Mouse (Mus musculus) spleen, adult 2 months (tissue): ENCODE measurements around the gene Sema4d. TPM values are rescaled to one million over a fixed set of nuclear protein-coding genes. Genes with fewer than 3 reads are reported as not detected.

Experiments
- DNase-seq, 2 experiments: peaks; one replicate each; pipeline versions ENCODE4 v3.0.0 to v3.0.0-alpha.2; 2012 to 2021; ENCODE audit warnings: low spot score in 2 of 2, low read depth in 1 of 2
- H3K27ac ChIP-seq: fragments of 200-500 bp; 2 replicates; pipeline ENCODE4 v1.5.1; 2012; ENCODE audit warnings: low read length, inconsistent platforms; ENCODE audit not compliant: insufficient read depth
- H3K27me3 ChIP-seq: fragments of 200-500 bp; 2 replicates; pipeline ENCODE4 v1.6.1; 2012; ENCODE audit warnings: mild to moderate bottlenecking, moderate library complexity, low read length, inconsistent platforms; ENCODE audit not compliant: control insufficient read depth, insufficient read depth
- H3K36me3 ChIP-seq: fragments of 200-500 bp; 2 replicates; pipeline ENCODE4 v1.6.1; 2012; ENCODE audit warnings: mild to moderate bottlenecking, low read length, inconsistent platforms; ENCODE audit not compliant: control insufficient read depth, insufficient read depth
- H3K4me1 ChIP-seq: fragments of 200-500 bp; 2 replicates; pipeline ENCODE4 v1.6.1; 2011; ENCODE audit warnings: inconsistent platforms; ENCODE audit not compliant: control insufficient read depth, insufficient read depth, insufficient read length
- H3K4me3 ChIP-seq: fragments of 200-500 bp; 2 replicates; pipeline ENCODE4 v1.5.1; 2011; ENCODE audit warnings: mild to moderate bottlenecking, inconsistent platforms; ENCODE audit not compliant: insufficient read depth, insufficient read length; ENCODE audit errors: extremely low read depth
- CTCF ChIP-seq: fragments of 200-500 bp; IDR thresholded peaks from 2 replicates; pipeline ENCODE4 v1.5.1; 2011; ENCODE audit warnings: mild to moderate bottlenecking, inconsistent platforms; ENCODE audit not compliant: insufficient read depth, insufficient read length, insufficient replicate concordance; ENCODE audit errors: extremely low read depth
- POLR2A ChIP-seq: fragments of 200-500 bp; IDR thresholded peaks from 2 replicates; pipeline ENCODE4 v1.6.1; 2011; ENCODE audit warnings: low read depth, low read length, inconsistent platforms
- WGBS: fragments of 180-500 bp; shearing (Covaris S2); methylation state at CpG from one replicate; pipeline ENCODE4 v1.1.7; 2018; 5-methylcytosine and 5-hydroxymethylcytosine counted together
- polyA plus RNA-seq: library from polyadenylated mRNA; depleted of rRNA; stranded (reverse); fragments of >200 nt; gene quantifications from 2 replicates; pipeline ENCODE4 v1.2.3, GENCODE M21; 2012

Gene Sema4d
- polyA plus RNA-seq, 1 experiment, result 77.0 TPM

GRCm38 (mm10) chr13:51778351-51778982 lies 15.1 kb downstream of the Sema4d start:
- DNase-seq, result no peak
- no peak overlapping the region for H3K4me3 ChIP-seq
- WGBS, result 78% methylated on average over 11 of the region's 11 CpGs
- no peak for TF ChIP-seq CTCF
- TF ChIP-seq POLR2A, result no peak
- H3K27me3 ChIP-seq, result no peaks in the 10 kb centered on the region
- H3K27ac ChIP-seq, result no peak overlapping the region
- peaks cover 33% of the 10 kb centered on the region for H3K4me1 ChIP-seq
- H3K36me3 ChIP-seq, result no peaks in the 10 kb centered on the region; the same call in 1 of the 2 replicates

GRCm38 (mm10) chr13:51777738-51778274 lies 15.7 kb downstream of the Sema4d start:
- Histone ChIP-seq H3K4me1 (peaks cover 33% of the 10 kb centered on the region), H3K27me3 (no peaks in the 10 kb centered on the region), H3K36me3 (no peaks in the 10 kb centered on the region; the same call in 1 of the 2 replicates), H3K27ac (no peak overlapping the region), H3K4me3 (no peak overlapping the region)
- DNase-seq, result no peak
- 88% methylated on average over 6 of the region's 6 CpGs for WGBS
- TF ChIP-seq CTCF, result no peak
- TF ChIP-seq POLR2A, result no peak

GRCm38 (mm10) chr13:51777048-51777737 lies 16.4 kb downstream of the Sema4d start:
- Histone ChIP-seq H3K27ac (no peak overlapping the region), H3K36me3 (no peaks in the 10 kb centered on the region; the same call in 1 of the 2 replicates), H3K4me1 (peaks cover 32% of the 10 kb centered on the region), H3K4me3 (no peak overlapping the region), H3K27me3 (no peaks in the 10 kb centered on the region)
- WGBS, result 83% methylated on average over 11 of the region's 11 CpGs
- TF ChIP-seq CTCF, result no peak
- no peak for TF ChIP-seq POLR2A
- no peak for DNase-seq

- Histone ChIP-seq H3K4me1 (peaks cover 25% of the 10 kb centered on the region), H3K36me3 (no peaks in the 10 kb centered on the region; the same call in 1 of the 2 replicates), H3K27ac (no peak overlapping the region), H3K4me3 (no peak overlapping the region), H3K27me3 (no peaks in the 10 kb centered on the region)
- TF ChIP-seq CTCF (no peak), POLR2A (no peak)
- DNase-seq, result no peak
- 40% methylated on average over 6 of the region's 6 CpGs for WGBS
These were observed 17.3 kb downstream of the Sema4d start for GRCm38 (mm10) chr13:51776160-51776737.

- Histone ChIP-seq H3K27me3 (no peaks in the 10 kb centered on the region), H3K4me1 (peaks cover 31% of the 10 kb centered on the region; the same call in 1 of the 2 replicates), H3K36me3 (no peaks in the 10 kb centered on the region; the same call in 1 of the 2 replicates), H3K4me3 (no peak overlapping the region), H3K27ac (no peak overlapping the region)
- TF ChIP-seq CTCF (no peak), POLR2A (no peak)
- no peak for DNase-seq
- 94% methylated on average over 10 of the region's 10 CpGs for WGBS
These were observed 21.7 kb downstream of the Sema4d start for GRCm38 (mm10) chr13:51771802-51772206.

- no peak for DNase-seq
- WGBS, result 94% methylated on average over 14 of the region's 14 CpGs
- Histone ChIP-seq H3K27ac (no peak overlapping the region), H3K4me1 (peaks cover 35% of the 10 kb centered on the region; the same call in 1 of the 2 replicates), H3K27me3 (no peaks in the 10 kb centered on the region), H3K36me3 (no peaks in the 10 kb centered on the region; the same call in 1 of the 2 replicates), H3K4me3 (no peak overlapping the region)
- TF ChIP-seq CTCF (no peak), POLR2A (no peak)
These were observed 22.7 kb downstream of the Sema4d start for GRCm38 (mm10) chr13:51770647-51771427.
